Mouse (Mus musculus): ENCODE measurements around the gene Ubald2.
"Not testable (repeated sequence)": the region's sequence is repeated elsewhere in the genome, so short reads cannot be mapped to it uniquely, and the experiment has no call there.

The Ubald2 gene

GRCm38 (mm10) chr11:116416196-116416943 is 17.5 kb upstream of the Ubald2 start:
- DNase-seq (ENCODE audit: low spot score in 2 of 2): no peak

- DNase-seq (ENCODE audit: low spot score in 2 of 2): no peak
Measured at GRCm38 (mm10) chr11:116417054-116417453, 16.8 kb upstream of the Ubald2 start.

- no peak for DNase-seq (ENCODE audit: low spot score in 2 of 2)
Measured at GRCm38 (mm10) chr11:116418194-116418840, 15.6 kb upstream of the Ubald2 start.

- DNase-seq (ENCODE audit: low spot score in 2 of 2): no peak
Measured at GRCm38 (mm10) chr11:116418841-116419462, 14.9 kb upstream of the Ubald2 start.

- DNase-seq (ENCODE audit: low spot score in 2 of 2): no peak
Measured at GRCm38 (mm10) chr11:116421102-116421501, 12.8 kb upstream of the Ubald2 start.

GRCm38 (mm10) chr11:116422562-116422961 is 11.3 kb upstream of the Ubald2 start:
- no peak for DNase-seq (ENCODE audit: low spot score in 2 of 2)

GRCm38 (mm10) chr11:116423214-116423613 is 10.7 kb upstream of the Ubald2 start:
- DNase-seq (ENCODE audit: low spot score in 2 of 2): no peak

- no peak for DNase-seq (ENCODE audit: low spot score in 2 of 2)
Measured at GRCm38 (mm10) chr11:116423782-116424620, 9.9 kb upstream of the Ubald2 start.

- no peak for DNase-seq (ENCODE audit: low spot score in 2 of 2)
Measured at GRCm38 (mm10) chr11:116424621-116425407, 9.1 kb upstream of the Ubald2 start.

- not testable (repeated sequence) for DNase-seq (ENCODE audit: low spot score in 2 of 2)
Measured at GRCm38 (mm10) chr11:116426328-116426727, 7.6 kb upstream of the Ubald2 start.

- no peak for DNase-seq (ENCODE audit: low spot score in 2 of 2)
Measured at GRCm38 (mm10) chr11:116426852-116427575, 6.9 kb upstream of the Ubald2 start.

- DNase-seq (ENCODE audit: low spot score in 2 of 2): no peak
Measured at GRCm38 (mm10) chr11:116428872-116429859, 4.7 kb upstream of the Ubald2 start.

GRCm38 (mm10) chr11:116429862-116430613 is 3.9 kb upstream of the Ubald2 start:
- DNase-seq (ENCODE audit: low spot score in 2 of 2): no peak

- DNase-seq (ENCODE audit: low spot score in 2 of 2): no peak
Measured at GRCm38 (mm10) chr11:116430723-116431427, 3.0 kb upstream of the Ubald2 start.

GRCm38 (mm10) chr11:116431428-116432077 is 2.3 kb upstream of the Ubald2 start:
- DNase-seq (ENCODE audit: low spot score in 2 of 2): no peak

GRCm38 (mm10) chr11:116432127-116432526 is 1.8 kb upstream of the Ubald2 start:
- no peak for DNase-seq (ENCODE audit: low spot score in 2 of 2)

Measured in frontal cortex, postnatal 10 days (tissue).